Mouse (Mus musculus) left cerebral cortex, adult 2 months (tissue): ENCODE data around the gene Sec31a. TPM values are rescaled to one million over a fixed set of nuclear protein-coding genes. Genes with fewer than 3 reads are reported as not detected.

Source experiments
- DNase-seq, 2 experiments: peaks; one replicate each; pipeline ENCODE4 v3.0.0; 2021 to 2022; ENCODE audit warnings: low spot score in 2 of 2, mixed read lengths in 1 of 2; ENCODE audit errors: extremely low spot score in 1 of 2
- H3K27ac ChIP-seq: fragments of 200-600 bp; 2 replicates; pipeline ENCODE4 v1.8.1; 2022
- H3K4me3 ChIP-seq: fragments of 200-600 bp; 2 replicates; pipeline ENCODE4 v1.8.1; 2022
- CTCF ChIP-seq: fragments of 200-600 bp; IDR thresholded peaks from 2 replicates; pipeline ENCODE4 v1.8.1; 2022; ENCODE audit warnings: antibody characterized with exemption, mild to moderate bottlenecking, moderate library complexity
- intact Hi-C: fragments of 180-260 bp; cut with DNase I; formaldehyde crosslinking; loops from one replicate; pipeline ENCODE4 v1.15.1; 2025
- total RNA-seq, 2 experiments: library from RNA; stranded (reverse); gene quantifications; 2 replicates each; pipeline ENCODE4 v1.2.3; 2021

The Sec31a gene
- total RNA-seq, 2 experiments from 2014 or later: 118 to 122 TPM

DNA sequence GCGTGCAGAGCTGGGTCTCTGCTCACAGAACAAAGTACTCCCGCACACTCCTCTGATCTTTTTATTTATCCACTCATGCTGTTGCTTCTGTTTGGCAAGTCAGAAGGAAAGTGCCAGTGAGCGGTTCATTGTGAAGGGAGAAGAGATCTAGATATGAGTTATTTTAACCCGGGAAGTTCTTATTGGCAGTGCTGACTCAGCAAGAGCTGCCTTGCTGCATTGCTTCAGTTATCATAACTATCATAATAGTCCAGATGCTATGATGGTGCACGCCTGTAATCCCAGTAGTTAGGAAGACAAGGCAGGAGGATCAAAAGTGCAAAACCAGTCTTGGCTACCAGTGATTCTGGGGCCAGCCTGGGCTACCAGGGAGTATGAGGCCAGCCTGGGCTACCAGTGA, 103.6 kb downstream of the Sec31a start:
- TF ChIP-seq CTCF: no peak
- intact Hi-C loops: no loop called here
- H3K27ac ChIP-seq: no peak overlapping the region
- no peak overlapping the region for H3K4me3 ChIP-seq
- no peak for DNase-seq

Other genes with a start within 250 kb of the Sec31a start
- 10 to 100 TPM; 22.0 to 24.2 TPM for gene Lin54, start 84.4 kb upstream of the Sec31a start, total RNA-seq
- gene Cops4, start 102.1 kb upstream of the Sec31a start, total RNA-seq: 10 to 100 TPM; 75.3 to 84.8 TPM
- not detected for gene Plac8, start 156.0 kb upstream of the Sec31a start, total RNA-seq